Comparison of ENCODE assay signal across 12 mouse cellular contexts in the genomic region with DNA sequence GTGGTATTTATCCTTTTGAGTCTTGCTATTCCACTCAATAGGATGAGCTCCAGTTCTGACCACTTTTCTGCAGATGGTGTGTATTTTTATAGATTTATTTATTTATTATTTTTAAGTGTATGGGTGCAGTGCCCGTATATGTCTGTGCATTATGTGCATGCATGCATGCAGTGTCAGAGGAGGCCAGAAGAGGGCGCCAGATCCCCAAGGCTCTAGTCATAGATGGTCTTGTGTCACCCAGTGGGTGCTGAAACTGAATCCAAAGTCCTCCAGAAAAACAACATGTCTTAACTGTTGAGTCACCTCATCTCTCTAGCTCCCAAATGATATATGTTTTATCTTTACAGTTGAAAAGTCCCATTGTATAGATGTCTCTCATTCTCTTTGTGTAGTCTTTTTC.
A peak's percentile ranks its signal among the peaks of the same experiment; 100 is the strongest.
DNase-seq lines count a peak whose midpoint lies in the region; ATAC-seq and TF ChIP-seq lines count a peak whose summit lies in the region.
"Had no signal": no experiment of that assay in that cellular context is flagged by ENCODE, and none has a peak within 500 bp of the region (broad histone marks: within the 10 kb centered on the region; RNA-seq: fewer than 3 reads in every experiment).

No protein-coding gene starts in this region.

- no peak overlapping the region for H3K4me3 ChIP-seq in hindbrain, postnatal 0 days (ENCODE audit: low read length)
- no peak overlapping the region for H3K4me3 ChIP-seq in hindbrain, embryonic 16.5 days (ENCODE audit: low read length)
- H3K4me3 ChIP-seq in midbrain, postnatal 0 days (ENCODE audit: low read depth, low read length) = no peak overlapping the region
- H3K4me3 ChIP-seq in midbrain, embryonic 15.5 days = no peak overlapping the region
- H3K4me3 ChIP-seq in MEL (ENCODE audit: control insufficient read depth in 1 of 2, insufficient read depth in 1 of 2, low read depth in 2 of 2, low read length in 2 of 2) = no peak overlapping the region
- H3K4me3 ChIP-seq in limb, embryonic 10.5 days = no peak overlapping the region
- H3K4me3 ChIP-seq: limb, embryonic 12.5 days; midbrain, embryonic 13.5 days had no signal

- H3K27me3 ChIP-seq in hindbrain, postnatal 0 days (ENCODE audit: insufficient read depth, low read length) = no peaks in the 10 kb centered on the region
- H3K27me3 ChIP-seq in hindbrain, embryonic 16.5 days (replicated peaks; ENCODE audit: control insufficient read depth, insufficient read depth, low read length) = no peaks in the 10 kb centered on the region
- no peaks in the 10 kb centered on the region for H3K27me3 ChIP-seq in midbrain, postnatal 0 days (ENCODE audit: insufficient read depth, low read length)
- no peaks in the 10 kb centered on the region for H3K27me3 ChIP-seq in midbrain, embryonic 15.5 days (replicated peaks)
- no peaks in the 10 kb centered on the region for H3K27me3 ChIP-seq in MEL (ENCODE audit: control insufficient read depth in 1 of 2, insufficient read depth in 2 of 2, low read length in 2 of 2)
- no peaks in the 10 kb centered on the region for H3K27me3 ChIP-seq in splenic B cell, adult 2 months (ENCODE audit: control insufficient read depth, insufficient read depth, low read length, poor library complexity, severe bottlenecking)
- no peaks in the 10 kb centered on the region for H3K27me3 ChIP-seq in limb, embryonic 10.5 days (ENCODE audit: low read depth, poor library complexity, severe bottlenecking)
- H3K27me3 ChIP-seq: limb, embryonic 12.5 days; midbrain, embryonic 13.5 days had no signal

- ATAC-seq in hindbrain, postnatal 0 days = no peak
- ATAC-seq in hindbrain, embryonic 16.5 days = no peak
- ATAC-seq in midbrain, postnatal 0 days (ENCODE audit: low FRiP score) = no peak
- ATAC-seq in midbrain, embryonic 15.5 days (replicated peaks) = no peak
- ATAC-seq: midbrain, embryonic 13.5 days had no signal

- TF ChIP-seq CTCF in hindbrain, postnatal 0 days (IDR thresholded peaks at IDR 0.05; ENCODE audit: low read depth) = peak; percentile 60
- TF ChIP-seq CTCF in midbrain, postnatal 0 days (IDR thresholded peaks at IDR 0.05) = peak; percentile 58
- peak; percentile 33 to 62 (median 60); a peak in 5 of 6 replicates for TF ChIP-seq CTCF in MEL (IDR thresholded peaks at IDR 0.05 in 2 of 3, conservative IDR thresholded peaks at IDR 0.05 in 1 of 3; ENCODE audit: control insufficient read depth in 1 of 3, insufficient read depth in 1 of 3, low read depth in 2 of 3, low read length in 3 of 3, poor library complexity in 1 of 3, severe bottlenecking in 1 of 3)

- TF ChIP-seq RAD21 in MEL (IDR thresholded peaks at IDR 0.05; ENCODE audit: low read depth, low read length) = 0 out of 2 replicates have a peak, but pooled peaks have one; percentile 2

- H3K36me3 ChIP-seq in hindbrain, postnatal 0 days (ENCODE audit: insufficient read depth, low read length) = no peaks in the 10 kb centered on the region
- H3K36me3 ChIP-seq in hindbrain, embryonic 16.5 days (ENCODE audit: control insufficient read depth, insufficient read depth, low read length) = no peaks in the 10 kb centered on the region
- H3K36me3 ChIP-seq in midbrain, postnatal 0 days (ENCODE audit: insufficient read depth, low read length) = no peaks in the 10 kb centered on the region
- H3K36me3 ChIP-seq in midbrain, embryonic 15.5 days (replicated peaks) = no peaks in the 10 kb centered on the region
- no peaks in the 10 kb centered on the region for H3K36me3 ChIP-seq in MEL (ENCODE audit: control insufficient read depth in 1 of 2, insufficient read depth in 2 of 2, low read length in 2 of 2)
- H3K36me3 ChIP-seq in splenic B cell, adult 2 months (ENCODE audit: control insufficient read depth, insufficient read depth, low read length, poor library complexity, severe bottlenecking) = no peaks in the 10 kb centered on the region
- H3K36me3 ChIP-seq in limb, embryonic 10.5 days = no peaks in the 10 kb centered on the region
- H3K36me3 ChIP-seq: limb, embryonic 12.5 days; midbrain, embryonic 13.5 days had no signal

- no peak overlapping the region for H3K9ac ChIP-seq in hindbrain, postnatal 0 days (replicated peaks; ENCODE audit: low read length)
- no peak overlapping the region for H3K9ac ChIP-seq in hindbrain, embryonic 16.5 days (ENCODE audit: low read depth, low read length)
- no peak overlapping the region for H3K9ac ChIP-seq in midbrain, postnatal 0 days (replicated peaks; ENCODE audit: low read length, poor library complexity, severe bottlenecking)
- H3K9ac ChIP-seq in midbrain, embryonic 15.5 days = no peak overlapping the region
- H3K9ac ChIP-seq in MEL (ENCODE audit: control insufficient read depth, low read depth, low read length, poor library complexity, severe bottlenecking) = no peak overlapping the region
- H3K9ac ChIP-seq: limb, embryonic 12.5 days; midbrain, embryonic 13.5 days had no signal

- DNase-seq in hindbrain, postnatal 0 days (ENCODE audit: low spot score) = no peak
- DNase-seq in midbrain, postnatal 0 days (ENCODE audit: low spot score) = no peak
- DNase-seq in MEL (ENCODE audit: low read depth, low spot score) = peak; percentile 6
- peak; percentile 33 for DNase-seq in splenic B cell, adult 2 months (ENCODE audit: low read depth, low spot score)
- DNase-seq in limb, embryonic 10.5 days (ENCODE audit: low spot score) = no peak
- DNase-seq in heart, postnatal 14 days = no peak
- DNase-seq: cerebellum, adult 9-11 months had no signal

- WGBS in hindbrain, postnatal 0 days = 64% methylated on average over 2 of the region's 2 CpGs
- WGBS in hindbrain, embryonic 16.5 days = 75% methylated on average over 2 of the region's 2 CpGs
- WGBS in midbrain, postnatal 0 days = 83% methylated on average over 2 of the region's 2 CpGs
- 73% methylated on average over 2 of the region's 2 CpGs for WGBS in midbrain, embryonic 15.5 days
- WGBS in limb, embryonic 10.5 days = 80% methylated on average over 2 of the region's 2 CpGs

- H3K9me3 ChIP-seq in hindbrain, postnatal 0 days (ENCODE audit: low read length) = no peaks in the 10 kb centered on the region
- H3K9me3 ChIP-seq in hindbrain, embryonic 16.5 days (ENCODE audit: control insufficient read depth, low read length) = no peaks in the 10 kb centered on the region
- H3K9me3 ChIP-seq in midbrain, postnatal 0 days (ENCODE audit: low read length) = no peaks in the 10 kb centered on the region
- H3K9me3 ChIP-seq in midbrain, embryonic 15.5 days = no peaks in the 10 kb centered on the region
- H3K9me3 ChIP-seq in MEL (replicated peaks; ENCODE audit: insufficient read depth, low read length) = no peaks in the 10 kb centered on the region
- H3K9me3 ChIP-seq in limb, embryonic 10.5 days (replicated peaks) = no peaks in the 10 kb centered on the region
- H3K9me3 ChIP-seq: limb, embryonic 12.5 days; midbrain, embryonic 13.5 days had no signal

- no peak overlapping the region for H3K27ac ChIP-seq in hindbrain, postnatal 0 days
- H3K27ac ChIP-seq in hindbrain, embryonic 16.5 days (ENCODE audit: low read depth, low read length) = no peak overlapping the region
- no peak overlapping the region for H3K27ac ChIP-seq in midbrain, postnatal 0 days (ENCODE audit: low read depth, low read length)
- no peak overlapping the region for H3K27ac ChIP-seq in midbrain, embryonic 15.5 days
- H3K27ac ChIP-seq in MEL (ENCODE audit: control insufficient read depth, low read depth, low read length) = no peak overlapping the region
- H3K27ac ChIP-seq in limb, embryonic 10.5 days = no peak overlapping the region
- H3K27ac ChIP-seq: limb, embryonic 12.5 days; midbrain, embryonic 13.5 days had no signal

- no peaks in the 10 kb centered on the region for H3K4me1 ChIP-seq in hindbrain, postnatal 0 days (ENCODE audit: insufficient read depth, low read length)
- H3K4me1 ChIP-seq in hindbrain, embryonic 16.5 days (ENCODE audit: control insufficient read depth, insufficient read depth, low read depth, low read length) = peaks cover 3% of the 10 kb centered on the region; the same call in 1 of the 2 replicates
- no peaks in the 10 kb centered on the region for H3K4me1 ChIP-seq in midbrain, postnatal 0 days (ENCODE audit: insufficient read depth, low read length)
- no peaks in the 10 kb centered on the region for H3K4me1 ChIP-seq in midbrain, embryonic 15.5 days
- no peaks in the 10 kb centered on the region for H3K4me1 ChIP-seq in MEL (ENCODE audit: control insufficient read depth in 1 of 2, insufficient read depth in 2 of 2, low read length in 2 of 2)
- H3K4me1 ChIP-seq in limb, embryonic 10.5 days = 0 out of 2 replicates have a peak, but pooled peaks cover 2% of the 10 kb centered on the region

- no peaks in the 10 kb centered on the region for H3K79me2 ChIP-seq in MEL (ENCODE audit: control insufficient read depth, insufficient read depth, low read length, poor library complexity)

- TF ChIP-seq POLR2A in MEL (IDR thresholded peaks at IDR 0.05; ENCODE audit: control insufficient read depth in 1 of 2, insufficient read depth in 1 of 2, low read depth in 1 of 2, low read length in 2 of 2, poor library complexity in 1 of 2) = no peak

- no peak for TF ChIP-seq EP300 in MEL (IDR thresholded peaks at IDR 0.05; ENCODE audit: low read depth in 1 of 2, low read length in 2 of 2)

- H3K4me2 ChIP-seq in hindbrain, postnatal 0 days (ENCODE audit: low read depth, low read length) = no peak overlapping the region
- no peak overlapping the region for H3K4me2 ChIP-seq in hindbrain, embryonic 16.5 days (ENCODE audit: low read length)
- no peak overlapping the region for H3K4me2 ChIP-seq in midbrain, postnatal 0 days (ENCODE audit: low read depth, low read length, poor library complexity, severe bottlenecking)
- no peak overlapping the region for H3K4me2 ChIP-seq in midbrain, embryonic 15.5 days
- H3K4me2 ChIP-seq: heart, embryonic 11.5 days; limb, embryonic 12.5 days; midbrain, embryonic 13.5 days had no signal

- intact Hi-C loops in heart, postnatal 14 days (cut with DNase I) = no loop called here

TF ChIP-seq in MEL, 35 proteins besides CTCF, POLR2A, EP300 and RAD21:
- TF ChIP-seq JUND (IDR thresholded peaks at IDR 0.05; ENCODE audit: low read depth, low read length) (no peak), SMC3 (IDR thresholded peaks at IDR 0.05; ENCODE audit: low read depth, low read length) (0 out of 2 replicates have a peak, but pooled peaks have one; percentile 10), GABPA (IDR thresholded peaks at IDR 0.05; ENCODE audit: low read depth, low read length) (no peak)

Comparison
In these comparisons a context has a peak if more than half of its experiments do, and no peak if none do; other contexts are left out.
1. DNase-seq: peak in MEL (single experiment) and splenic B cell, adult 2 months (single experiment); none in hindbrain, postnatal 0 days (single experiment), midbrain, postnatal 0 days (single experiment), limb, embryonic 10.5 days (single experiment) and heart, postnatal 14 days (0 of 2).
2. Peak in every context shown above with its lines, with median percentiles within 50 percentile points of each other: CTCF ChIP-seq.